Mouse (Mus musculus) cortical plate, adult 2 months (tissue): Measurements from ENCODE around the gene Obsl1. TPM values are rescaled to one million over a fixed set of nuclear protein-coding genes. Genes with fewer than 3 reads are reported as not detected.
A peak's percentile ranks its signal among the peaks of the same experiment; 100 is the strongest.

Source experiments
- H3K27ac ChIP-seq: fragments of 200-500 bp; 2 replicates; pipeline ENCODE4 v1.5.1; 2012; ENCODE audit warnings: low read length, control low read depth, inconsistent platforms; ENCODE audit not compliant: insufficient read depth
- H3K4me1 ChIP-seq: fragments of 200-500 bp; 2 replicates; pipeline ENCODE4 v1.6.1; 2011; ENCODE audit warnings: low read length; ENCODE audit not compliant: control insufficient read depth, insufficient read depth
- H3K4me3 ChIP-seq: fragments of 200-500 bp; 2 replicates; pipeline ENCODE4 v1.5.1; 2011; ENCODE audit warnings: mild to moderate bottlenecking, low read length, control low read depth; ENCODE audit not compliant: insufficient read depth
- CTCF ChIP-seq: fragments of 200-500 bp; IDR thresholded peaks from 2 replicates; pipeline ENCODE4 v1.5.1; 2011; ENCODE audit warnings: mild to moderate bottlenecking, control low read depth, low read length; ENCODE audit not compliant: insufficient read depth; ENCODE audit errors: extremely low read depth
- POLR2A ChIP-seq: fragments of 200-500 bp; IDR thresholded peaks from 2 replicates; pipeline ENCODE4 v1.6.1; 2011; ENCODE audit warnings: mild to moderate bottlenecking, low read length, control low read depth; ENCODE audit not compliant: insufficient read depth; ENCODE audit errors: extremely low read depth
- polyA plus RNA-seq: library from polyadenylated mRNA; depleted of rRNA; stranded (reverse); fragments of >200 nt; gene quantifications from 2 replicates; pipeline ENCODE4 v1.2.3, GENCODE M21; 2012

Obsl1 gene
- polyA plus RNA-seq, 1 experiment: 32.9 TPM

GRCm38 (mm10) chr1:75518427-75518826 lies 12.2 kb upstream of the Obsl1 start:
- Histone ChIP-seq H3K27ac (no peak overlapping the region), H3K4me3 (no peak overlapping the region), H3K4me1 (no peaks in the 10 kb centered on the region)
- TF ChIP-seq CTCF: no peak
- no peak for TF ChIP-seq POLR2A

GRCm38 (mm10) chr1:75517984-75518383 lies 11.7 kb upstream of the Obsl1 start:
- Histone ChIP-seq H3K27ac (no peak overlapping the region), H3K4me3 (no peak overlapping the region), H3K4me1 (no peaks in the 10 kb centered on the region)
- TF ChIP-seq CTCF (no peak), POLR2A (no peak)

DNA sequence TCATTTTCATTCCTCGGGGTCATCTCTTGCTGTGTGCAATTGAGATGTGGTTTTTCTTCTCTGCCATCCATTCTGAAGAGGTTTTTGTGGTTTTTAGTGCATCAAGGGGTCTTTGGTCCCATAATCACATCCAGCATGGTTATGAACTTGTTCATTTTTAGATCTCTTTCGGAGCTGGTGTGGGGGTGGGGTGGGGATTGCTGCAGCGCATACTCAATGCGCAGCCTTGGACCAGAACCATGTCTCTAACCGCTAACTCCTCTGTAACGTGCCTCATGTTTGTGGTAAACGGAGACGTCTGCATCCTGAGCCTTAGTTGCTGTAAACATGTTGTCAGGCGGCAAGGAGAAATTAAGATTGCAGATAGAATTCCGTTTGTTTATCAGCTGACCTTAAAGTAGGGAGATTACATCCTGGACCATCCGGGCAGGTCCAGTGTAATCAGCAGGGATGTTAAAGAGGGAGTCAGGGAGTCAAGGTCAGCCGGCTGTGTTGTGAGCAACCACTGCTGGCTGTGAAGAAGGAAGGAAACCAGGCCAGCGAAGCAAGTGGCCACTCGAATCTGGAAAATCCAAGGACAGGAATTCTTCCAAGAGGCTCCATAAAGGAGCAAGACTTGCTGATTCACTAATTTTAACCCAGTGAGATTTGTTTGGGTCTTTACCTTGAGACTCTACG lies 10.6 kb upstream of the Obsl1 start:
- Histone ChIP-seq H3K4me3 (no peak overlapping the region), H3K4me1 (no peaks in the 10 kb centered on the region), H3K27ac (no peak overlapping the region)
- TF ChIP-seq POLR2A (no peak), CTCF (no peak)

DNA sequence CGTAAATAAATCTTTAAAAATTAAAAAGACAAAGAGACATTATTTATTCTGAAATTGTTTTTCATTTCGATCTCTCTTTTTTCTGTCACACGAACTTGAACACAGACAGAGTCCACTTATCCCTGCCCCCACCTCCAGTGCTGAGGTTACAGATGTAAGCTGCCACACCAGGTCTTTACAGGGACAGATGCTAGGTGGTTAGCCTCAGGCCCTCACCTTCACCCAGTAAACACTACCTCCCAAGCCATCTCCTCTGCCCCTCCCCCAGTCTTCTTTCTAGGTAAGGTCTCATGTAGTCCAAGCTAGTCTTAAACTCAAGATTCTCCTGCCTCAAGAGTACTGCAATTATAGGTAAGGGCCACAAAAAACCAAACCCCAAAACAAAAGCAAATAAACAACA lies 6.3 kb upstream of the Obsl1 start:
- Histone ChIP-seq H3K4me1 (no peaks in the 10 kb centered on the region), H3K4me3 (no peak overlapping the region), H3K27ac (no peak overlapping the region)
- TF ChIP-seq POLR2A (no peak), CTCF (no peak)

DNA sequence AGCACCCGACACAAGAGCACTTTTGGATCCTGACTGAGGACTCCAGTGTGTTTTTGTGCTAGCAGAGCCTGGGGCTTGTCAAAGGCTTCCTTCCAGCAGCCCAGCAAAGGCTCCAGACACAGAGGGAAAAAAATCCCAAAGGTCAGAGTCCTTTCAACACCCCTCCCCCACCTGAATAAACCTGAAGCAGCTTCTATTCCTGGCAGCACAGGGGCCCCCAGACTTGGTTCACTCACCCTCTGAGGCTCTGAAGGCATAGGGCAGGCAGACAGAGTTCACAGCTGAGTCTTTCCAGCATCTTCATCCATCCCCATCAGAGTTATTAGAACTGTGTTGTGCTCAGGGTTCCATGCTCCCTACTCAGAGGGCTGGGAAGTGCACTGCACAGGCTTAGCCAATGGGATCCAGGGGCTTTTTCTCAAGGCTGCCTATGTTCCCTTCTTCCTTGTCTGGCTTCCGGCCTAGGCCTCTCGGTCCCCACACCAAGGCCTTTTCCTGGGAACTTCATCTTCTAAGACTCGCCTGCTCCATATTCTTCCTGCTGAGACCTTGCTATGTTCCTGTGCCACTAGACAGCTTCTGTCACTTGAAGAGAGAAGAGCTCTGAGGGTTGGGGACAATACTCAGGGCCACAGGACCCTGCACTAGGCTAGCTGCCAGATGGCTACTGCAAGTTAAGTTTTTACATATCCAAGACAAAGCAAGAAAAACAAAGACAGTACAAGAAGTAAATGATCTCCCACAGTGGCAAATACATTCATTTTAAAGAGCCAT lies 5.4 kb upstream of the Obsl1 start:
- no peak for TF ChIP-seq POLR2A
- TF ChIP-seq CTCF: no peak
- Histone ChIP-seq H3K4me1 (no peaks in the 10 kb centered on the region), H3K4me3 (no peak overlapping the region), H3K27ac (no peak overlapping the region)

DNA sequence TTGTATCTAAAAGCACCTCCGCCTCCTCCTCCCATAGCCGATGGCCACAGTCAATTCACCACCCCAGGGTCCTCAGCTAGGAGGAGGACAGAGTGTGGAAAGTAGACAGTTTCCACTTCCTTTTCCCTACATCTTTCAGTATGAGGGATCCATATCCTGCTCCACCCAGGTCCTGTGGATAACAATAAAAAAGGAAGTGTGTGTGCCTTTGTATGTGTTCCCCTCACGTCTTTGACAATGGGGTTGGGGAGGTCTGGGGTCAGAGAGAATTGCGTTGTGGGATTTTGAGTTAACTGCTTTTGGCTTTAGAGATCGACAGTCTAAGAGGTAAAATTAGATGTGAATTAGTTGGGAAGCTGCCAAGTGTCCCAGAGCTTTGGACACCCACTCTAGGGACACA lies 3.9 kb upstream of the Obsl1 start:
- TF ChIP-seq CTCF: no peak
- TF ChIP-seq POLR2A: no peak
- H3K4me3 ChIP-seq: no peak overlapping the region
- no peaks in the 10 kb centered on the region for H3K4me1 ChIP-seq
- no peak overlapping the region for H3K27ac ChIP-seq

DNA sequence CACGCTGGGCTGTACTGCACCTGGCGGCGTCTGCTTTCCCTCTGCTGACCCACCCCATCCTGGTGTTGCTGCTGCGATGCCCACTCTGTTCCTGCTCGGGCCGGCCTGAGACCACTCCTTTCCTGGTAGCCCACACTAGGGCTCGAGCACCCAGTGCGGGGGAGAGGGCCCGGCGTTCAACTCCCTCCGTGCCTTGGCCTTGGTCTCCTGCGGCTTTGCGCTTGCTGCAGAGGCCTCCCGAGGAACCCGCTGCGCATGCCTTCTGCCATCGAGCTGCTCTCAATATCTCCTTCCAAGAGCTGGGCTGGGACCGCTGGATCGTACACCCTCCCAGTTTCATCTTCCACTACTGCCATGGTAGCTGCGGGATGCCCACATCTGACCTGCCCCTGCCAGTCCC lies 3.3 kb upstream of the Obsl1 start:
- TF ChIP-seq POLR2A (no peak), CTCF (no peak)
- Histone ChIP-seq H3K4me3 (no peak overlapping the region), H3K27ac (no peak overlapping the region), H3K4me1 (no peaks in the 10 kb centered on the region)

DNA sequence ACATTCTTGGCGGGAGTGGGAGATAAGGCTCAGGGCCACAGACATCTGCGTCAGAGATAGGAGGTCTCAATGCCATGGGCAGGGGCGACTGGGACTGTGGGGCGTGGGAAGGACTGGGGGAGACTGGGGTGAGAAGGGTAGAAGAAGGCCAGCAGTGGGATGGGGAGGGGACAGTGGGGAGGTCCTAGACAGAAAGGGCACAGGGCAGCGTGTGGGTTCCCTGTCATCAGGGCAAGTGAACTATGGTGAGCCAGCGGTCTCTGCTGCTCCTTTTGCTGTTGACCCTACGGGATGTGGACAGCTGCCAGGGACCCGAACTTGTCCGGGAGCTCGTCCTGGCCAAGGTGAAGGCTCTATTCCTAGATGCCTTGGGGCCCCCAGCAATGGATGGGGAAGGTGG lies 754 bp upstream of the Obsl1 start, which contains the start of gene Inha:
Inha (plus strand) TSS at position 72 of the 400 bp plus-strand sequence.
- peak within 1 kb of the TSS; percentile 73 for H3K4me3 ChIP-seq
- H3K27ac ChIP-seq: peak within 1 kb of the TSS; percentile 55; the same call in 1 of the 2 replicates
- no peak for TF ChIP-seq CTCF
- no peak for TF ChIP-seq POLR2A
- H3K4me1 ChIP-seq: peaks cover 2% of the 10 kb centered on the region; the same call in 1 of the 2 replicates

DNA sequence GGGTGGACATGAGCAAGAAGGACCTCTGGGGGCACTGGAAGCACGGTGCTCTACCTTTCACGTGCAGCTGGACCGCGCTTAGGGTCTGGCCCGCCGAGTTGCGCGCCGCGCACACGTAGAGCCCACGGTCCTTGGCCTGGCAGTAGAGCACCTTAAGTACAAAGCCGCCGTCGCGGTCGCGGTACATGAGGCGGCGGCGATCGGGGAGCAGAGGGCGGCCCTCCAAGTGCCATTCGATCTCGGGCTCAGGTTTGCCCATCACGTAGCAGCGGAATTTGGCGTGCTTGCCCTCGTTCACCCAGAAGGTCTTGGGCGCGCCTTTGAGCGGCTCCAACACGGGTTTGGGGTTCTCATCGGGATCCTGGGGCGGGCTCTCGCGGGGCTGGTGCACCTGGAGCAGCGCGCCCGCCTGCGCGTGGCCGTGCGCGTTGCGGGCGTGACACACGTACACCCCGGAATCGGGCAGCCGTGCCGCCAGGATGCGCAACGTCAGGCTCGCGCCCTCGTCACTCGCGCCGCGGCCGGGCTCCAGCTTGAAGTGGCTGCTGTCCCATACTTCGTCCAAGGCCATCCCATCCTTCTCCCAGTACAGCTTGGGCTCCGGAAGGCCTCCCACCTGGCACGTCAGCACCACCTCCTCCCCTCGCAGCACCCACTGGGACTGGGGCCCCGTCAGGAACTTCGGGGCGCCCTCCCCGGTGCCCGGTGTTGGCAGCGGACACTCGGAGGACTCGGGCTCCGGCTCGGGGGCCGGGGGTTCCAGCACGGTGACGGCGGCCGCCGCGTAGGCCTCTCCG lies 895 bp downstream of the Obsl1 start:
- Histone ChIP-seq H3K27ac (peak overlapping the region; percentile 77), H3K4me1 (peaks cover 2% of the 10 kb centered on the region; the same call in 1 of the 2 replicates), H3K4me3 (peak overlapping the region; percentile 73)
- TF ChIP-seq CTCF: no peak
- TF ChIP-seq POLR2A: peak; percentile 87
